ENCODE assay signal across 8 mouse cellular contexts in genomic region chr14:43924688-43925403, GRCm38 (mm10). TPM values are rescaled to one million over a fixed set of nuclear protein-coding genes. Genes with fewer than 3 reads are reported as not detected.
A peak's percentile ranks its signal among the peaks of the same experiment; 100 is the strongest.
DNase-seq lines count a peak whose midpoint lies in the region; TF ChIP-seq lines count a peak whose summit lies in the region.
"Not testable (repeated sequence)": the region's sequence is repeated elsewhere in the genome, so short reads cannot be mapped to it uniquely, and the experiment has no call there.

Gene Gm8113, plus strand, starts transcription at chr14:43925390.

- H3K4me3 ChIP-seq in left cerebral cortex, adult 2 months: peak within 1 kb of the TSS; percentile 42

- peak; percentile 85 for DNase-seq in ZHBTc4 (ENCODE audit: low read depth, low spot score)
- peak; percentile 94 for DNase-seq in embryo, embryonic 10.5 days (ENCODE audit: low spot score)
- peak; percentile 50 for DNase-seq in gastrocnemius, postnatal 10 days
- peak; percentile 68 for DNase-seq in induced T-regulatory cell, adult 2 months (ENCODE audit: low read depth)
- DNase-seq in left cerebral cortex, adult 2 months (ENCODE audit: extremely low spot score in 1 of 2, low spot score in 2 of 2): peak; percentile 23 to 52
- DNase-seq in lung, postnatal 36 days: peak; percentile 80
- peak; percentile 43 for DNase-seq in retina, postnatal 7 days (ENCODE audit: low read depth, low spot score)
- DNase-seq in urinary bladder, adult 18-20 months (ENCODE audit: low spot score in 2 of 2): peak; percentile 10 to 15

- TF ChIP-seq CTCF in left cerebral cortex, adult 2 months (IDR thresholded peaks at IDR 0.05): peak; percentile 68

- intact Hi-C loops in left cerebral cortex, adult 2 months (cut with DNase I): not testable (repeated sequence)

- not testable (repeated sequence) for H3K27ac ChIP-seq in left cerebral cortex, adult 2 months

RNA-seq across cellular contexts. Expression of gene Gm8113, which starts in this region (rescaled TPM):
- total RNA-seq in gastrocnemius, postnatal 10 days (2021): under 1 TPM in 1 of 2 experiments, not detected in 1; 0.14 TPM
- total RNA-seq in left cerebral cortex, adult 2 months (2021): under 1 TPM in 1 of 2 experiments, not detected in 1; 0.21 TPM

Comparison
In these comparisons a context has a peak if more than half of its experiments do, and no peak if none do; other contexts are left out.
1. Peak in DNase-seq in gastrocnemius, postnatal 10 days; RNA of the gene not detected or under 1 TPM.
2. Peak in DNase-seq and H3K4me3 ChIP-seq in left cerebral cortex, adult 2 months; RNA of the gene not detected or under 1 TPM.
3. DNase-seq: peak in every context shown above with its lines; median percentile 94 in embryo, embryonic 10.5 days; 85 in ZHBTc4; 80 in lung, postnatal 36 days; 68 in induced T-regulatory cell, adult 2 months; 50 in gastrocnemius, postnatal 10 days; 43 in retina, postnatal 7 days; 38 in left cerebral cortex, adult 2 months; 12 in urinary bladder, adult 18-20 months.